Mouse (Mus musculus): Measurements from ENCODE around the gene March1. TPM values are rescaled to one million over a fixed set of nuclear protein-coding genes. Genes with fewer than 3 reads are reported as not detected.

The March1 gene
- polyA plus RNA-seq, 1 experiment, result 0.09 TPM

DNA sequence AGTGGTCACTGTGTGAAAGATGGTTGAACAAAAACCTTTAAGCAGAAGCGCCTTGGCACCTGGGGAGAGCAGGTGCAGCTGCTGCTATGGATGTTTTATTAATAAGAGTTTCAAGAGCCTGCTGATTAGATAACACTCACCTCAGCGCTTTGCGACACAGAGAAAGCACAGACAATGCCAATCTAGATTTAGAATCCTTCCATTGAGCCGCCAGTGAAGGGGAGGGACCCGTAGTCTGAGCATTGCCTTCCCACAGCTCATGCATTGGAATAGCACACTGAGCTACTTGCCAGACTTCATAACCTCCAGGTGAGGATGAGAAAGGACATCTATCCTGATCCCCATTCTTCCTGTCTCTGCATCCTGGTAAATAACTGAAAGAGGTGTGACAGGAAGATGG is 359.2 kb downstream of the March1 start:
- Histone ChIP-seq H3K4me3 (replicated peaks) (no peak overlapping the region), H3K4me1 (no peaks in the 10 kb centered on the region), H3K36me3 (replicated peaks; ENCODE audit: low read length) (no peaks in the 10 kb centered on the region), H3K27me3 (replicated peaks) (no peaks in the 10 kb centered on the region), H3K9me3 (no peaks in the 10 kb centered on the region)
- TF ChIP-seq GATA1 (IDR thresholded peaks at IDR 0.05; ENCODE audit: borderline replicate concordance, low read length) (no peak), FLI1 (IDR thresholded peaks at IDR 0.05; ENCODE audit: low read length) (no peak)

GRCm38 (mm10) chr8:65982039-65982438 is 364.3 kb downstream of the March1 start:
- H3K27me3 ChIP-seq (replicated peaks), result no peaks in the 10 kb centered on the region
- no peaks in the 10 kb centered on the region for H3K4me1 ChIP-seq
- H3K9me3 ChIP-seq, result no peaks in the 10 kb centered on the region
- H3K36me3 ChIP-seq (replicated peaks; ENCODE audit: low read length), result no peaks in the 10 kb centered on the region
- no peak overlapping the region for H3K4me3 ChIP-seq (replicated peaks)
- TF ChIP-seq FLI1 (IDR thresholded peaks at IDR 0.05; ENCODE audit: low read length) (no peak), GATA1 (IDR thresholded peaks at IDR 0.05; ENCODE audit: borderline replicate concordance, low read length) (no peak)

- Histone ChIP-seq H3K36me3 (replicated peaks; ENCODE audit: low read length) (no peaks in the 10 kb centered on the region), H3K27me3 (replicated peaks) (no peaks in the 10 kb centered on the region), H3K4me1 (no peaks in the 10 kb centered on the region), H3K4me3 (replicated peaks) (no peak overlapping the region), H3K9me3 (no peaks in the 10 kb centered on the region)
- TF ChIP-seq GATA1 (IDR thresholded peaks at IDR 0.05; ENCODE audit: borderline replicate concordance, low read length), result no peak
- TF ChIP-seq FLI1 (IDR thresholded peaks at IDR 0.05; ENCODE audit: low read length), result no peak
Observed at GRCm38 (mm10) chr8:65987665-65988064, 370.0 kb downstream of the March1 start.

DNA sequence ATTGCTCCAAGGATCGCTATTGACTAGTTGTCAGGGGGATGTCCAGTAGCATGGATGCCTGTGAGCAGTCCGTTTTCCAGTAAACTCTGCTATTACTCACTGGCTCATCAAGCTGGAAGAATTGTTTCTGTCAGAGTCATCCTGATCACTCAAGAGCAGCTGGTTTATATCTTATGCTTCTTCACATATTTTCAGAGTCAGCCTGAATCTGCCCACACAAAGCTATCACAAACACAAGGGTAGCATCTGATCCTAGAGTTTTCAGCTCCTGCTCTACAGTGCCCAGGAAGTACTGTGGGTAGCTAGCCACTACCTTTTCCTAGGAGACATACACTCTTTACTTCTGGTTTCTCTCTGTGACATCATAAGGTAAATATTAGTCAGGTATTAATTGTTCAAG is 405.1 kb downstream of the March1 start:
- no peaks in the 10 kb centered on the region for H3K36me3 ChIP-seq (replicated peaks; ENCODE audit: low read length)
- no peaks in the 10 kb centered on the region for H3K27me3 ChIP-seq (replicated peaks)
- H3K4me1 ChIP-seq, result no peaks in the 10 kb centered on the region
- no peak overlapping the region for H3K4me3 ChIP-seq (replicated peaks)
- no peak for TF ChIP-seq FLI1 (IDR thresholded peaks at IDR 0.05; ENCODE audit: low read length)
- no peak for TF ChIP-seq GATA1 (IDR thresholded peaks at IDR 0.05; ENCODE audit: borderline replicate concordance, low read length)
- H3K9me3 ChIP-seq, result no peaks in the 10 kb centered on the region

GRCm38 (mm10) chr8:66033651-66034050 is 416.0 kb downstream of the March1 start:
- H3K27me3 ChIP-seq (replicated peaks), result no peaks in the 10 kb centered on the region
- no peak overlapping the region for H3K4me3 ChIP-seq (replicated peaks)
- TF ChIP-seq GATA1 (IDR thresholded peaks at IDR 0.05; ENCODE audit: borderline replicate concordance, low read length) (no peak), FLI1 (IDR thresholded peaks at IDR 0.05; ENCODE audit: low read length) (no peak)
- H3K4me1 ChIP-seq, result no peaks in the 10 kb centered on the region
- no peaks in the 10 kb centered on the region for H3K9me3 ChIP-seq
- H3K36me3 ChIP-seq (replicated peaks; ENCODE audit: low read length), result no peaks in the 10 kb centered on the region

DNA sequence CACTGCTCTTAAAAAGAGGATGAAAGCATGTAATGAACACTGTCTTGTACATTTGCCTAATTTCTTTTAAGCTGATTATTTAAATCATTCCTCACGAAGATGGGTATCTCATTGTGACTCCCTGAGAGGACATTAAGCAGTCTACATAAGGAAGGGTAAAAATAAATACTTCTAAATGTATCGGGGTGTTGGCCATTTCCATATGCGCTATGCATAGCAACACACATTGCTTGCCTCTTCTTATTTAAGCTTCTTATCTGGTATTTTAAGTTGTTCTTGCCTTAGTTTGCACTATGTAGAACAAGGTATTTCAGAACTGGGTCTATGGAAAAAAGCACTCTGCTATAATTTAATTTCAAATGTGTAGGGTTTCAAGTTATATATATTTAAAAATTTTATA is 416.7 kb downstream of the March1 start:
- H3K9me3 ChIP-seq, result no peaks in the 10 kb centered on the region
- H3K4me3 ChIP-seq (replicated peaks), result no peak overlapping the region
- H3K27me3 ChIP-seq (replicated peaks), result no peaks in the 10 kb centered on the region
- no peaks in the 10 kb centered on the region for H3K4me1 ChIP-seq
- TF ChIP-seq FLI1 (IDR thresholded peaks at IDR 0.05; ENCODE audit: low read length), result no peak
- TF ChIP-seq GATA1 (IDR thresholded peaks at IDR 0.05; ENCODE audit: borderline replicate concordance, low read length), result no peak
- no peaks in the 10 kb centered on the region for H3K36me3 ChIP-seq (replicated peaks; ENCODE audit: low read length)

- no peak overlapping the region for H3K4me3 ChIP-seq (replicated peaks)
- H3K9me3 ChIP-seq, result peaks cover 8% of the 10 kb centered on the region
- H3K36me3 ChIP-seq (replicated peaks; ENCODE audit: low read length), result no peaks in the 10 kb centered on the region
- no peak for TF ChIP-seq GATA1 (IDR thresholded peaks at IDR 0.05; ENCODE audit: borderline replicate concordance, low read length)
- no peak for TF ChIP-seq FLI1 (IDR thresholded peaks at IDR 0.05; ENCODE audit: low read length)
- H3K27me3 ChIP-seq (replicated peaks), result no peaks in the 10 kb centered on the region
- no peaks in the 10 kb centered on the region for H3K4me1 ChIP-seq
Observed at GRCm38 (mm10) chr8:66094152-66094551, 476.5 kb downstream of the March1 start.

DNA sequence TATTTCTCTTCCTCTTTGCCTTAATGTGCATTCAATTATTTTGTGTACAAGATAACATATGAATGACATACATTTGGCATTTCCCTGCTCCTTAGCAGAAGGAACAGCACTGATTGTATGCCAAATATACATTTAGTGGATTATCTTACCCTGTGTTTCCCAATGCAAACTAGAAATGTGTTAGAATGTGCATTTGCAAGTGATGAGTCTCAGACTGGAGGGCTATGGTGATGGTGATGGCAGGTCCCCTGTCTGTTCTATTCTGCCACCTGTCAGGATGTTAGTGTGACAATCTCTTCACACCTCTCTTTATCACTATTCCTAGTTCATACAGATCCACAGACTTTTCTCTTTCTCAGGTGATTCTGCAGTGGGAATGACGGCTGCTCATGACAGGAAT is 480.4 kb downstream of the March1 start:
- Histone ChIP-seq H3K27me3 (replicated peaks) (no peaks in the 10 kb centered on the region), H3K9me3 (no peaks in the 10 kb centered on the region), H3K4me1 (no peaks in the 10 kb centered on the region), H3K36me3 (replicated peaks; ENCODE audit: low read length) (no peaks in the 10 kb centered on the region), H3K4me3 (replicated peaks) (no peak overlapping the region)
- TF ChIP-seq FLI1 (IDR thresholded peaks at IDR 0.05; ENCODE audit: low read length) (no peak), GATA1 (IDR thresholded peaks at IDR 0.05; ENCODE audit: borderline replicate concordance, low read length) (no peak)

DNA sequence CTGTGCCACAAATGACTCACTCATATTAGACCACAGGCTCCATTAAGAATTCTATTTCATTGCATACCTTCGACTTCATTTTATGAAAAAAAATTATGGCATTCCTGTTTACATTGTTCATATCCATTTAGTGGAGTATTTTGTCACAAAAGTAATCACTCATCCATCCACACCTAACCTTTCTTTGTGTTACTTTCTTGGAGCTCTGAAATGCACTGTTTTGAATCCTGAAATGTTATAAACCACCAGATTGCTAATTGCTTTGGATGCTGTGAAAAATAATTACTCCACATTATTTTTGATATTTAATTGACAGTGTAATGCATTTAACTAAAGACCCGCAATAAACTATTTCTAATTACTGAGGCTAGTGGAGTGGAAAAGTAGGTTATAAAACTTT is 501.6 kb downstream of the March1 start:
- no peaks in the 10 kb centered on the region for H3K4me1 ChIP-seq
- no peaks in the 10 kb centered on the region for H3K9me3 ChIP-seq
- no peaks in the 10 kb centered on the region for H3K27me3 ChIP-seq (replicated peaks)
- TF ChIP-seq FLI1 (IDR thresholded peaks at IDR 0.05; ENCODE audit: low read length) (no peak), GATA1 (IDR thresholded peaks at IDR 0.05; ENCODE audit: borderline replicate concordance, low read length) (no peak)
- no peak overlapping the region for H3K4me3 ChIP-seq (replicated peaks)
- no peaks in the 10 kb centered on the region for H3K36me3 ChIP-seq (replicated peaks; ENCODE audit: low read length)

DNA sequence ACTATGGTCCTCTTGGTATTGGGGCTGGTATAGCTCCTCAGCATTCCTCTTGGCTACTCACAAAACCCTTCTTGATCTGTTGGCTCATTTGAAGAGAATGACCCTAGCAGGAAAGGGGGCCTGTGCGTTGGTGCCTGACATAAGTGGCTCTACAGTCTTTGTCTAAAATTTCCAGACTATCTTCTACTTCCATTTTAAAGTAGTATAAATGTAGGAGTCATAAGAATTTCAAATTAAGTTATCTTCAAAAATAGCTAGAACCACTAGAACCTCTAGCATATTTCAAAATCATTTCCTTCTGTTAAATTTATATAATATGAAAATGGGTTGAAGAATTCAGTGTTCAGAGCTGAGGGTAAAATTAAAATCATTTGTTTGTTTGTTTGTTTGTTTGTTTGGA is 541.9 kb downstream of the March1 start:
- H3K36me3 ChIP-seq (replicated peaks; ENCODE audit: low read length), result no peaks in the 10 kb centered on the region
- no peak overlapping the region for H3K4me3 ChIP-seq (replicated peaks)
- no peak for TF ChIP-seq GATA1 (IDR thresholded peaks at IDR 0.05; ENCODE audit: borderline replicate concordance, low read length)
- TF ChIP-seq FLI1 (IDR thresholded peaks at IDR 0.05; ENCODE audit: low read length), result no peak
- H3K27me3 ChIP-seq (replicated peaks), result no peaks in the 10 kb centered on the region
- H3K4me1 ChIP-seq, result no peaks in the 10 kb centered on the region
- H3K9me3 ChIP-seq, result no peaks in the 10 kb centered on the region

DNA sequence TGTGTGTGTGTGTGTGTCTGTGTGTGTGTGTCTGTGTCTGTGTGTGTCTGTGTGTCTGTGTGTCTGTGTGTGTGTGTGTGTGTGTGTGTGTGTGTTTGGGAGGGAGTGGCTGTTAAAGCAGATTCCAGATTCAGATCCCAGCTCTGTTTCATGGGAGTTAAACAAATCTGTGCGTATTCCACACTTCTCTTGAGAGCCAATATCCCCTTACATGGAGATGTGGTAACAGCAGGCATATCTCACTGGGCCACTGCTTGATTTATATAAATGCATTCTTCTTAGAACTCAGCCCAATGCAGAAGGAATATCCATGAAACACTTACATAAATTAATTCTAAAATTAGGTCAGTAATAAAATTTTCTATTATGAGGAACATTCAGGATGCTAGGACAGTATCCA is 549.1 kb downstream of the March1 start:
- Histone ChIP-seq H3K27me3 (replicated peaks) (no peaks in the 10 kb centered on the region), H3K9me3 (peaks cover 3% of the 10 kb centered on the region; the same call in 1 of the 2 replicates)

More for the DNA sequence above, 549.1 kb downstream of the March1 start:
- TF ChIP-seq GATA1 (IDR thresholded peaks at IDR 0.05; ENCODE audit: borderline replicate concordance, low read length), result no peak
- TF ChIP-seq FLI1 (IDR thresholded peaks at IDR 0.05; ENCODE audit: low read length), result no peak
- Histone ChIP-seq H3K4me1 (no peaks in the 10 kb centered on the region), H3K4me3 (replicated peaks) (no peak overlapping the region), H3K36me3 (replicated peaks; ENCODE audit: low read length) (no peaks in the 10 kb centered on the region)

Data from megakaryocyte, embryonic 14.5 days (primary cell).